Mouse (Mus musculus) lung, embryonic 15.5 days (tissue): ENCODE measurements around the gene Tbcb. TPM values are rescaled to one million over a fixed set of nuclear protein-coding genes. Genes with fewer than 3 reads are reported as not detected.

Experiments used
- ATAC-seq: fragments of 200-750 bp; cut with Nextera tagmentation; 2 replicates; pipeline ENCODE4 v1.8.0; 2017; ENCODE audit warnings: moderate number of reproducible peaks, borderline replicate concordance; ENCODE audit not compliant: low FRiP score, low TSS enrichment; ENCODE audit errors: extremely low read depth
- H3K27ac ChIP-seq: fragments of 300-500 bp; sonication (generic); 2 replicates; pipeline ENCODE4 v1.5.1; 2015; ENCODE audit warnings: moderate library complexity, mild to moderate bottlenecking, inconsistent platforms
- H3K27me3 ChIP-seq: fragments of 300-500 bp; sonication (generic); 2 replicates; pipeline ENCODE4 v1.6.1; 2015; ENCODE audit warnings: inconsistent platforms
- H3K36me3 ChIP-seq: fragments of 300-500 bp; sonication (generic); 2 replicates; pipeline ENCODE4 v1.6.1; 2015; ENCODE audit warnings: inconsistent platforms
- H3K4me1 ChIP-seq: fragments of 300-500 bp; sonication (generic); 2 replicates; pipeline ENCODE4 v1.6.1; 2015; ENCODE audit warnings: inconsistent platforms
- H3K4me2 ChIP-seq: fragments of 300-500 bp; sonication (generic); 2 replicates; pipeline ENCODE4 v1.6.1; 2015; ENCODE audit warnings: inconsistent platforms, mild to moderate bottlenecking, moderate library complexity
- H3K4me3 ChIP-seq: fragments of 300-500 bp; sonication (generic); 2 replicates; pipeline ENCODE4 v1.5.1; 2015; ENCODE audit warnings: mild to moderate bottlenecking, inconsistent platforms
- H3K9ac ChIP-seq: fragments of 300-500 bp; sonication (generic); 2 replicates; pipeline ENCODE4 v1.6.1; 2015; ENCODE audit warnings: inconsistent platforms
- H3K9me3 ChIP-seq: fragments of 300-500 bp; sonication (generic); 2 replicates; pipeline ENCODE4 v1.6.1; 2016; ENCODE audit warnings: inconsistent platforms
- WGBS: fragments of 180-500 bp; shearing (Covaris S2); methylation state at CpG from one replicate; pipeline ENCODE4 v1.1.7; 2015; 5-methylcytosine and 5-hydroxymethylcytosine counted together
- polyA plus RNA-seq: library from polyadenylated mRNA; unstranded; fragments of >200 nt; fragmentation: Nextera tagmentation; extraction: Ambion mirVana; gene quantifications from 2 replicates; pipeline ENCODE4 v1.2.1, GENCODE M21; 2015

Tbcb gene
- 168 and 180 TPM in 2 replicates for polyA plus RNA-seq

DNA sequence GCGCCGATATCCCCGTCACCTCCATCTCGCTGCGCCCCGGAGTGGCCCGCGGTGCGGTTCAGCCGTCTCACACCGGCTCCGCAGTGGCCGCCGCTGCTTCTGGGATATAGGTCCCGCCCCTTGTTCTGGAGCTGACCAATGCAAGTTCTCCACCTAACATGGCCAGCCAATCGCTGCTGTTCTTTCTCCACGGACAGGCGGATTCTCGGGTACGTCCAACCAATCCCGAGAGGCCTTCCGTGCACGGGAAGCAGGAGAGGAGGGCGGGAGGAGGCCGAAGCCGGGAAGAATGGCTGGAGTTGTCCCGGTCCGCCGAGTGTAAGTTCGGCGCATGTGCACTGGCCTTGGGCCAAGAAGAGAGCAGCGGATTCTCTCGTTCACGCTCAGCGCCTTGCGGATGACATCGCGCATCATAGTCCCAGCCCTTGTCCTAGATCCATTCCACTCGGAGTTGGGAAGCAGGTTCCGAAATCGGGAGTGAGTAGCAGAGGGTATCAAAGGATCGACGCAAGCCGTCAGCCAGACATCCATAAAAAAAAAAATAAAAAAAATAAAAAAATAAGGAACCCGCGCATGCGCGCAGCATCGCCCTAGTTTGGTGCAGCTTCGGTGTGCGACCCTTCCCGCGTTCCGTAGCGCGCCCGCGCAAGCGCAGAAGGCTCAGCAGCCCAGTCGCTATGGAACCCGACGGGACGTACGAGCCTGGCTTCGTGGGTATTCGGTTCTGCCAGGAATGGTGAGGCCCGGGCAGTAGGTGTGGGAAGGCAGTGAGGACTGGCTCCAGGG is at the start of gene Tbcb, which contains the start of gene Polr2i:
Tbcb (minus strand) TSS at position 604 of the 786 bp plus-strand sequence.
Polr2i (plus strand) TSS at position 280 of the 786 bp plus-strand sequence.
- WGBS: under 1% methylated on average over 67 of the region's 67 CpGs
- Histone ChIP-seq H3K27me3 (no peaks in the 10 kb centered on the region), H3K4me3 (peak within 1 kb of the TSS; percentile 61), H3K4me2 (peak within 1 kb of the TSS; percentile 82), H3K27ac (peak within 1 kb of the TSS; percentile 93), H3K9ac (peak within 1 kb of the TSS; percentile 54), H3K9me3 (no peaks in the 10 kb centered on the region), H3K36me3 (peaks cover 32% of the 10 kb centered on the region), H3K4me1 (peaks cover 17% of the 10 kb centered on the region)
- peak; percentile 96 for ATAC-seq

DNA sequence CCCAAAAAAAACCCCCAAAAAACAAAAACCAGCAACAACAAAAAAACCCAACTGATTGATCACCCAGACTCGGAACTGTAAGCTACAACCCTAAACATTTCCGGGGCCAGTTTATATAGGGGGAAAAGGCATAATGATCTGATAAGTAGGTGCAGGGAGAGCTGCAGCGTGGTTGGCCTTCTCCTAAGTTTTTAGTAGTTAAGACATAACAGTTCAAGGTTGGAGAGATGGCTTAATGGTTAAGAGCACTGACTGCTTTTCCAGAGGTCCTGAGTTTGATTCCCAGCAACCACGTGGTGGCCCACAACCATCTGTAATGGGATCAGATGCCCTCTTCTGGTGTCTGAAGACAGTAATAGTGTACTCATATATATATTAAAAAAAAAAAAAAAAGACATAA is 49.5 kb upstream of the Tbcb start:
- peak overlapping the region; percentile 98 for H3K27ac ChIP-seq
- no peak overlapping the region for H3K9ac ChIP-seq
- peak overlapping the region; percentile 86 for H3K4me2 ChIP-seq
- peaks cover 15% of the 10 kb centered on the region for H3K4me1 ChIP-seq
- H3K27me3 ChIP-seq: no peaks in the 10 kb centered on the region
- H3K9me3 ChIP-seq: no peaks in the 10 kb centered on the region
- no peak overlapping the region for H3K4me3 ChIP-seq
- no peak for ATAC-seq
- 57% methylated on average over 4 of the region's 4 CpGs for WGBS
- no peaks in the 10 kb centered on the region for H3K36me3 ChIP-seq

DNA sequence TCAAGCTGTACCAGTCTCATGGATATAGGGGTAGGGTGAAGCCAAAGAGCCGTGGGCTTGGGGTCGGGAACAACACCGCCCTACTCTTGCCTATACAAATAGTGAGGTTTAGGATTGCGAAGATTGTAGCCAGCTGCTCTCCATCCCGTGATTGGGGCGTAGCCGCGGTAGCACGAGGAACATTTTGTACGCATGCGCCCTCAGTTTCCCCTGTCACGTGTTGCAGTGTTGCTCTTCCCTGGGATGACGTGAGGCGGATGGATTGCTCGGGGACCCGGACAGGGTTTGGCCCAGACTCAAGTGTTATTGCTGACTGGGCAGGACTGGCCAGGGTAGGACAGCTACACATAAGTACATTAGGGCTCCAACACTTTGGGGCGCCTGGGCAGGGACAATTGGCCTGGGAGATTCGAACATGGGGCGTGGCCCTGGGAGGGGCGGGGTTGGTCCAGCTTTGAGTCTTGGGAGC is 48.6 kb upstream of the Tbcb start:
- Histone ChIP-seq H3K9ac (peak overlapping the region; percentile 35; the same call in 1 of the 2 replicates), H3K27me3 (no peaks in the 10 kb centered on the region), H3K4me1 (peaks cover 15% of the 10 kb centered on the region), H3K4me2 (peak overlapping the region; percentile 86), H3K27ac (peak overlapping the region; percentile 98), H3K36me3 (no peaks in the 10 kb centered on the region), H3K4me3 (peak overlapping the region; percentile 85), H3K9me3 (no peaks in the 10 kb centered on the region)
- WGBS: under 1% methylated on average over 20 of the region's 20 CpGs
- peak; percentile 91 for ATAC-seq

DNA sequence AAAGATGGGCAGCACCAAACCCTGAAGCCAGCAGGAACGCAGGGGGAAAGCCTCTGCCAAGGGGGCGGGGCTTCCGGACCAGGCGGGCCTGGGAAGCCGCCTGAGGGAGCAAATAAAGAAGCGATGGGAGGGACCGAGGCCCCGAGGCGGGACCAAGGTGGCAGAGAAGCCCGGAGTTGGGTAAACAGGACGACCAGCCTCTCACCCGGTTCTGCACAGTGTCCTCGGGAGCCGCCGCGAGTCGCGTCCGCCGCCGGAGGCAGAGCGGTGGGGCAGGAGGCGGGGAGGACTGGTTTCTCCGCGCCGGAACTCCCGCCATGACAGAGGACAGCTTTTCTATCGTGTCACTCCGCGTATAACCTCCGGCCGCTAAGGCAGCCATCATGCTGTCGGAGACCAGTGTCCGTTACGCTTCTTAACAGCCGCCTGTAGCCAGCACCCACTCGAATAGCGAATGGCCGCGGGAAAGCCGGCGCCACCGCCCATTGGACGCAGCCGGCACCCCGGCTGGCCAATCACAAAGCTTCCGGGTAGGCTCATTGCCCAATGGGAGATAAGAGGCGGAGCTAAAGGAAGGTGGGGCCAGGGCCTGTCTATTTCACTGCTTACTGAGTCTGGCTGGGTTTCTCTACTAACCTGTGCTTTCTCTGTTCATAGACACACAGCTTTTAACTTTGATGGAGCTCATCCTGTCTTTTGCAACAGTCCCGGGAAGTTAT is 48.0 kb upstream of the Tbcb start, which contains the start of the genes Thap8 and Wdr62:
Thap8 (plus strand) TSS at position 144 of the 719 bp plus-strand sequence.
Wdr62 (minus strand) TSS at position 469 of the 719 bp plus-strand sequence.
- Histone ChIP-seq H3K36me3 (no peaks in the 10 kb centered on the region), H3K9ac (peak within 1 kb of the TSS; percentile 54), H3K9me3 (no peaks in the 10 kb centered on the region), H3K27me3 (no peaks in the 10 kb centered on the region), H3K4me1 (peaks cover 15% of the 10 kb centered on the region), H3K27ac (peak within 1 kb of the TSS; percentile 98), H3K4me2 (peak within 1 kb of the TSS; percentile 86), H3K4me3 (peak within 1 kb of the TSS; percentile 85)
- ATAC-seq: peak; percentile 94
- WGBS: under 1% methylated on average over 49 of the region's 49 CpGs

DNA sequence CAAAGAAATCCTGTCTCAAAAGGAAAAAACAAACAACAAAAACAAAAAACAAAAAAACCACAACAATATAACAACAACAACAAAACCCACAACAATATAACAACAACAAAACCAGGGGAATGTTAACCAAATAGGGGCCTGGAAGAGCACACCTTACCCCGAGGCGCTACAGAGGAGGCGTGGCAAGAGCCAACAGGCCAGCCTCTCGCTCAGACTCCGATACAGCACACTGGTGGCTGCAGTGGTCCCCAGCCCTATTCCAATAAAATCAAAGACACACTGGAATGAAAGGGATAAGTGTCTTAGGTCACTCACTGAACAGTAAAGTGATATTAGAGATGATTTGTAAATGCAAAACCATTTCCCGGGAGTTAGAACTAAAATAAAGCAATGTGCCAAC is 47.5 kb upstream of the Tbcb start:
- peak overlapping the region; percentile 54 for H3K9ac ChIP-seq
- peaks cover 15% of the 10 kb centered on the region for H3K4me1 ChIP-seq
- peak overlapping the region; percentile 86 for H3K4me2 ChIP-seq
- no peak for ATAC-seq
- no peaks in the 10 kb centered on the region for H3K27me3 ChIP-seq
- 0% methylated on average over 6 of the region's 6 CpGs for WGBS
- H3K9me3 ChIP-seq: no peaks in the 10 kb centered on the region
- H3K4me3 ChIP-seq: peak overlapping the region; percentile 85
- peak overlapping the region; percentile 98 for H3K27ac ChIP-seq
- no peaks in the 10 kb centered on the region for H3K36me3 ChIP-seq

DNA sequence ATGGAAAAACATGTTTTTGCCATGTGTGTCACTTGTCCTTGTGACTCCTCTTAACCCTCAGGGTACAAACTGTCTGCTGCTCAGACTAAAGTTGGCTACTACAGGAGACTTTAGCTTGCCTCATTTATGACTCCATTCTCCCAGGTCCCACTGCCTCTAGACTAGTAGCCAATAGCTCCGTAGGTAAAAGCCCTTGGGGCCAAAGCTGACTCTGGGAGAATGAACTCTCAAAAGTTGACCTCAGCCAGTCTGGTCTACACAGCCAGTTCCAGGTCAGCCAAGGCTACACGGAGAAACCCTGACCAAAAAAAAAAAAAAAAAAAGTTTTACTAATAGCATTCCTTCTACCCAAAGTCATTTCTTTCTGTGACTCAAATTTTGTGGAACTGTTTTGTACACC is 46.8 kb upstream of the Tbcb start:
- WGBS: 43% methylated on average over 2 of the region's 2 CpGs
- Histone ChIP-seq H3K27me3 (no peaks in the 10 kb centered on the region), H3K4me2 (peak overlapping the region; percentile 86), H3K9ac (0 out of 2 replicates have a peak overlapping the region, but pooled peaks have one; percentile 54), H3K4me1 (peaks cover 15% of the 10 kb centered on the region), H3K27ac (no peak overlapping the region), H3K4me3 (peak overlapping the region; percentile 85), H3K9me3 (no peaks in the 10 kb centered on the region), H3K36me3 (no peaks in the 10 kb centered on the region)
- no peak for ATAC-seq

DNA sequence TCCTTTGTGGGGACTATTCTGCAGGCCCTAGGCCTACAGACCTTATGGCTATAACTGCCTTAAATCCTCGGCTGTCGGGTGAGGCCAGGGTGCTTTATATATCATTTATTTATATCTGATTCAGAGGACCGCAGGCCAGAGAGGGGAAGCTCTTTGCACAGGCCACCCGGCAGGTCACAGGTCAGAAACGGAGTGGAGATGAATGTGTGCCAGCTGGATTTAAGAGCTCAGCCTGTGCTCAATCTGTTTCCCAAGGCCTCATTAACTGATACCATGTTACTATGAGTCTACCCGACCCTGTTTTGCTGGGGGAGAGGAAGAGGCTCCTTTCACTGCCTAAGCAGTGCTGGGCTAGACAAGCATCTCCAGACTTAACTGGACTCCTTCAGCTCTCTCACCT is 42.3 kb upstream of the Tbcb start:
- ATAC-seq: no peak
- 0 out of 2 replicates have a peak, but pooled peaks cover 4% of the 10 kb centered on the region for H3K36me3 ChIP-seq
- H3K4me2 ChIP-seq: no peak overlapping the region
- no peak overlapping the region for H3K4me3 ChIP-seq
- H3K9me3 ChIP-seq: no peaks in the 10 kb centered on the region
- H3K4me1 ChIP-seq: peaks cover 6% of the 10 kb centered on the region
- H3K27ac ChIP-seq: no peak overlapping the region
- H3K27me3 ChIP-seq: no peaks in the 10 kb centered on the region
- H3K9ac ChIP-seq: no peak overlapping the region
- 33% methylated on average over 6 of the region's 6 CpGs for WGBS

DNA sequence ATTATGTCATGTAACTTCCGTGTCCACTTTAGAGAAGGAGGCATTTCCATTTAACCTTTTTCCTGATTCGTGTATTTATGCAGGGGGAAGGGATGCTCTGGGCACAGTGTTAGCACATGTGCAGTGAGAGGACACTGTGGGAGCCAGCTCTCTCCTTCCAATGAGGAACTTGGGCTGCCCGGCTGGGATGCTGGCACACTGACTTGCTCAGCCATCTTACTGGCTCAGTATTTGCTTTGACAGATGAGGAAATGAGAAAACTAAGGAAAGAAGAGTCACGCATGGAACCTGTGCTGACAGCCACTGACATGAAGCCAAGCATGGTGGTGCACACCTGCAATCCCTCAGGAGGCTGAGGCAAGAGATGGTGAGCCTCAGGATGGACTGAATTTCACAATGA is 37.6 kb upstream of the Tbcb start:
- Histone ChIP-seq H3K36me3 (peaks cover 22% of the 10 kb centered on the region), H3K27ac (no peak overlapping the region), H3K9ac (no peak overlapping the region), H3K4me3 (no peak overlapping the region), H3K27me3 (no peaks in the 10 kb centered on the region), H3K4me1 (no peaks in the 10 kb centered on the region), H3K9me3 (no peaks in the 10 kb centered on the region), H3K4me2 (no peak overlapping the region)
- 86% methylated on average over 4 of the region's 4 CpGs for WGBS
- ATAC-seq: no peak

DNA sequence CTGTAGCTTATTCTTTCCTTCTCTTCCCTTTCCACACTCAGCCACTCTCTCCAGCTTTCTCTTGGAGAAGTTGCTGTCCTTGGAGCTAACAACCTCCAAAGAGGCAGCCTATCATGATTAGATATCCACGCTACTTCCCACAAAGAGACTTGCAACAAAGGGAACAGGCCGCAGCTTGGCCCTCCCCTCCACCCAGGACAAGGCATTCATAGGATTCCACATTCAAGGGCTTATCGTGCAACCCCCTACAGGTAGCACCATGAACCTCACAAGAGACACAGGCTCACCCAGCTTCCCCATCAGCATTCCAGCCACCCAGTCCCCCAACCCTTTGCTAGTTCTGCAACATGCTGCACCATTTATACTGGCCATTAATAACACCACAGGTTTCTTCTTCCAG is 34.7 kb upstream of the Tbcb start:
- Histone ChIP-seq H3K9me3 (no peaks in the 10 kb centered on the region), H3K27me3 (no peaks in the 10 kb centered on the region), H3K9ac (no peak overlapping the region), H3K27ac (no peak overlapping the region), H3K36me3 (peaks cover 28% of the 10 kb centered on the region), H3K4me2 (no peak overlapping the region), H3K4me1 (no peaks in the 10 kb centered on the region), H3K4me3 (no peak overlapping the region)
- no peak for ATAC-seq
- 77% methylated on average over 3 of the region's 3 CpGs for WGBS

DNA sequence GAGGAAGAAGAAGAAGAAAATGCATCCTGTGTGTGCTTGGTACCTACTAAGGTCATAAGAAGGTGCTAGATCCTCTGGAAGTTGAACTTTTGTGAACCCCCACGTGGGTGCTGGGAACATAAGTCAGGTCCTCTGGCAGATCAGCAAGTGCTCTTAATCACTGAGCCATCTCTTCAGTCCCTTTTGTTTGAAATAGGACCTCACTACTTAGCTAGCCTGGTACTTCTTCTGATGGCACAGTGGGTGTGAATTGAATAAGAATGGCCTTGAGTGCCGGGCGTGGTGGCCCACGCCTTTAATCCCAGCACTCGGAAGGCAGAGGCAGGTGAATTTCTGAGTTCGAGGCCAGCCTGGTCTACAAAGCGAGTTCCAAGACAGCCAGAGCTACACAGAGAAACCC is 33.9 kb upstream of the Tbcb start:
- H3K4me2 ChIP-seq: no peak overlapping the region
- no peak overlapping the region for H3K4me3 ChIP-seq
- no peak for ATAC-seq
- no peaks in the 10 kb centered on the region for H3K27me3 ChIP-seq
- no peak overlapping the region for H3K27ac ChIP-seq
- H3K9me3 ChIP-seq: no peaks in the 10 kb centered on the region
- H3K4me1 ChIP-seq: no peaks in the 10 kb centered on the region
- WGBS: 88% methylated on average over 7 of the region's 7 CpGs
- H3K9ac ChIP-seq: no peak overlapping the region
- peaks cover 29% of the 10 kb centered on the region for H3K36me3 ChIP-seq

DNA sequence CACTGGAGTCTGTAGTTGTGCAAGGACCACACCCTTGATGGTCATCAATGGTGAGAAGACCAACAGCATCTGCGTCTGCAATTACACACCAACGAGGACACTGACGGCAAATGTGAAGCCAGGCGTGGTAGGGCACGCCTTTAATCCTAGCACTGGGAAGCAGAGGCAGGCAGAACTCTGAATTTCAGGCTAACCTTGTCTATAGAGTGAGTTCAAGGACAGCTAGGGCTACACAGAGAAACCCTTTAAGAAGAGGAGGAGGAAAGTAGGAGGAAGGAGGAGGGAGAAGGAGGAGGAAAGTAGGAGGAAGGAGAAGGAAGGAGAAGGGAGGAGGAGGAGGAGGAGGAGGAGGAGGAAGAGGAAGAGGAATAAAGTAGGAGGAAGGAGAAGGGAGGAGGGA is 33.5 kb upstream of the Tbcb start:
- 85% methylated on average over 5 of the region's 5 CpGs for WGBS
- ATAC-seq: no peak
- Histone ChIP-seq H3K4me2 (no peak overlapping the region), H3K9ac (no peak overlapping the region), H3K36me3 (peaks cover 29% of the 10 kb centered on the region), H3K4me3 (no peak overlapping the region), H3K27ac (no peak overlapping the region), H3K9me3 (no peaks in the 10 kb centered on the region), H3K4me1 (no peaks in the 10 kb centered on the region), H3K27me3 (no peaks in the 10 kb centered on the region)

DNA sequence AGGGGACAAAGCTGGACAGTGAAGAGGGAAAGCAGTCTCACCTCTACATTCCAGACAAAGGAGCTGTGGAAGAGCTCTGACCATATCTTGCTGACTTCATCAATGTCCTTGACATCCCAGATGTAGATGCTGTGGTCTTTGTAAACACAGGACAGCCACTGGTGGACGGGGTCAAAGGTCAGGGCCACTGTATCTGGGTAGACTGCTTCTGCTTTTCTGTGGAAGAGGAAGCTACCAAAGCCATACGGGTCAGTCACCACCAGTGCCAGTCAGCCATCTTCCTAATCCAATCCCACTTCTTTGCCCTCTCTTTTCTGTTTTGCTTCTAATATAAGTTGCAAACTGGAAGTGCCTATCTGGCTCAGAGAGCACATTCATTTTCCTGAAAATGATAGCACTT is 33.0 kb upstream of the Tbcb start:
- Histone ChIP-seq H3K4me2 (no peak overlapping the region), H3K4me1 (no peaks in the 10 kb centered on the region), H3K36me3 (peaks cover 29% of the 10 kb centered on the region), H3K27ac (no peak overlapping the region), H3K9ac (no peak overlapping the region), H3K4me3 (no peak overlapping the region), H3K9me3 (no peaks in the 10 kb centered on the region), H3K27me3 (no peaks in the 10 kb centered on the region)
- WGBS: 61% methylated on average over 2 of the region's 2 CpGs
- ATAC-seq: no peak
